In the genomic region with DNA sequence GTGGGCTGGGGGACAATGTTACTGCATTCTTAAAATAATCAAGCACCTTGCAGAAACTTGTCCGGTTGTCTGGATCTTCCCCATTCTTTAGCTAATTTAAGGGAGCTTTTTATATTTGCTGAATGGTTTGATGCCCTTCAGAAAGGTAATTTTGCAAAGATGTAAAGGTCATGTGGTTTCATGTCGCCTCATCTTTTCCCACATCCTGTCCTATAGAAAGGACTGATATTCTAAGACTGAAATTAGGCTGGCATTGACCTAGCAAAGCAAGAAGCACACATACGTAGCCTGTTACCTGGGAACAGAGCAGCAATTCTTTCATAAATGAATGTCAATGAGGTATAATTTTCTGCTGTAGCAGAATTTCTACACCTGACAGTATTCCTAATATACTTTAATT, we compare ENCODE assay signal across 14 mouse cellular contexts.
"Had no signal": no experiment of that assay in that cellular context is flagged by ENCODE, and none has a peak within 500 bp of the region (broad histone marks: within the 10 kb centered on the region; RNA-seq: fewer than 3 reads in every experiment).

No protein-coding gene starts in this region.

- ATAC-seq: liver, postnatal 0 days; lung, postnatal 0 days; midbrain, embryonic 13.5 days; midbrain, embryonic 15.5 days had no signal

- DNase-seq: liver, postnatal 0 days; lung, adult 2 months; lung, postnatal 14 days; lung, postnatal 36 days; right cerebral cortex, adult 18-20 months; right cerebral cortex, postnatal 25 days; right cerebral cortex, postnatal 4 days; spleen, adult 18-20 months; thymus, adult 18-20 months; thymus, postnatal 14 days; thymus, postnatal 36 days had no signal
